Mouse (Mus musculus) retina, adult 2 months (tissue): ENCODE measurements around the gene Cnpy1.

Source experiments
- DNase-seq: peaks from one replicate; pipeline ENCODE4 v3.0.0-alpha.2; 2012; ENCODE audit warnings: low read depth, low spot score

The Cnpy1 gene

DNA sequence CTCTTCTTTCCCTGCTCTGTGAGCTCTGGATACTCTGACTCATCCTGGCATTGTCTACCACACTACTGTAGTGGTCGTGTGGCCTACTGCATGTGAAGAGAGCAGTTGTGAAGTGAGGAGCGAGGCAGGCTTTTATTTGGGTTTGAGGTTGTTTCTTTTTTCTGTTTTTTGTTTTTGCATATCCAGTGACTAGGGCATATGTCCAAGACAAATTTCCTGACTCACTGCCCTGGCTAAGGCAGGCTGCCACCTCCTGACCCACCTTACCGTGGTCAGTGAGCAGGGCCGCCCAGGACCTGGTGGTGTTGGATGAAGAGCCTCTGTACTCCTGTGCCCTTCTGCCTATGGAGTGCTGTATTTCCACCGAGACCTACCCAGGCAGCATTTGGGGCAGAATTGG lies 5.8 kb downstream of the Cnpy1 start:
- DNase-seq: no peak

DNA sequence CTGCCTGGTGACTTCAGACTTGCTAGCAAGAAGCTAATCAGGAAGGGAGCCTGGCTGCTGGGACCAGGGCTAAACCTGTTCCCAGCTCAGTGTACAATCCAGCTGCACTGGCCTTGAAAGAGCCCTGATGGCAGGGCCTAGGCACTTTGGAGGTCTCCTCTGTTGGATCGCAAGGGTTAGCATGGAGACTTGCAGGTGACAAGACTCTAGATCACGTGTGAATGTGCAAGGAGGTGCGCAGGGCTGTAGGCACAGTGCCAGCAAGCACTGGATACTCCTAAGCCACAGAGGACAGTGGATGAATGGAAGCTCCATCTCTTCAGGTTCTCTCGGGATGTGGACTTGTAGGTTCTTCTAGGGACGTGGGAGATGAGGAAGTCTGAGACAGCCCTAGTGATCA lies 6.7 kb downstream of the Cnpy1 start:
- DNase-seq: no peak

DNA sequence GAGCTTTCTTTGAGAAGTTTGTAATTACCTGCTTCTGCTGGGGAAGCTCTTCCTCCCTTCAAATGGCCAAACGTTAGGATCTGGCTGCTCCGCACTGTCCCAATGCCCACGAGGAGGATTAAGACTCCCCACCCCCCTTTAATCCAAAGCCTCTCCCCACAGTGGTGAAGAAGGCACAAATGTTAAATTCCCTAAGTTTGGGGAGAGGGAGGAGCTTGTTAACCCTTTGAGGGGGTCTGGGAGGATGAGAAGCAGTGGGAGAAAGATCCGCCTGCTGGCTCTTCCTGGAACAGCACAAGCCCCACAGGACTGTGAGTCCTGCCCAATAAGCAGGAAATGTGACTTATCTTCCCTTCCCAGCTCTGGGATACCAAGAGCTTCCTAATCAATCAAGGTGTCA lies 7.5 kb downstream of the Cnpy1 start:
- DNase-seq: no peak

DNA sequence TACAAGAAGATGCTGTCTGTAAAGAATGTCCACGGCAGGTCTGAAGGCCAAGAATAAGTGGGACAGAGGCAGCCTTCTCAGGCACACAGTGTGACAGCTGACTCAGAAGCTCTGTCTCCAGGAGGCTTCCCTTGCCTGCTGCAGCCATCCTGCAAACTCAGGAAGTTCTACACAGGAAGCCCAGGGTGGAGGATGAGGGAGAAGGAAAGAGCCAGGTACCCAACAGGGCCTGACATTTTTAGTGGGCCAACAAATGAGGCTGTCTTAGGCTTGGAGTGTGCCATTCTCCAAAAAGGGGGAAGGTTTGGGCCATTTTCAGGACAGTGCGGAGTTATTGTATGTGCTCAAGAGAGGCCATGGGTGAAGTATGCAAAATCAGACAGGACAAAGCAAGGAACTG lies 7.9 kb downstream of the Cnpy1 start:
- DNase-seq: no peak

DNA sequence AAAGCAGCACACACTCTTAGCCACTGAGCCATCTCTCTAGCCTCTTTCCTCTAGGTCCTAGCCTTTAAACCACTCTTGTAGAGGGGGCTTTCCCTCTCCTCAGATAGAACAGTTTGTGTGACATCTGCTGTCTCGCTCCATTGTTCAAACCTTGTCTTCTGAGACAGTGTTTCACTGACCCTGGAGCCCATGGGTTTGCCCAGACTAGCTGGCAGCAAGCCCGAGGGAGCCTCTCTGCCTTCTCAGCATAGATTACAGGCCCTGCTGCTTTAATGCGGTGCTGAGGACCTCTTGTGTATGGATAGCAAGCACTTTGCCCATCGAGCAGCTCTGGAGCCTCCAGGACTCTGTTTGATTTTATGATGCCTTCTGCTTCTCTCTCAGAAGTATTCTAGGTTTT lies 8.6 kb downstream of the Cnpy1 start:
- DNase-seq: no peak

DNA sequence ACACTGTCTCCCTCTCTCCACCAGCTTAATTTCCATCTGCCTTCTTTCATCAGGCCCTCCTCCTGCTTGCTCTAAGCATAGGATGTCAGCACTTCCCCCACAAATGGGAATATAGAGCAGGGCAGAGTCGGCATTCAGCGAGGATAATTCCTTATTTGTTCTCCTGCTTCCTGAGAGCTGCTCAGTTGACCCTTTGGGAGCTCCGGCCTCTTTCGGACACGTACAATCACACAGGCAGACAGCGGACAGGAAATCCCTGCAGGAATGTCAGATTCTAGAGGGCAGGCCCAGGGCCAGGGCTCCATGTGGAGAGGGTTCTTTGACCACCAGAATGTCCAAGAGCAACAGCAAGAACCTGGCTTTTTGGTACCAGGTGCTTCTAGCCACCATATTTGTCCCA lies 9.5 kb downstream of the Cnpy1 start:
- no peak for DNase-seq

DNA sequence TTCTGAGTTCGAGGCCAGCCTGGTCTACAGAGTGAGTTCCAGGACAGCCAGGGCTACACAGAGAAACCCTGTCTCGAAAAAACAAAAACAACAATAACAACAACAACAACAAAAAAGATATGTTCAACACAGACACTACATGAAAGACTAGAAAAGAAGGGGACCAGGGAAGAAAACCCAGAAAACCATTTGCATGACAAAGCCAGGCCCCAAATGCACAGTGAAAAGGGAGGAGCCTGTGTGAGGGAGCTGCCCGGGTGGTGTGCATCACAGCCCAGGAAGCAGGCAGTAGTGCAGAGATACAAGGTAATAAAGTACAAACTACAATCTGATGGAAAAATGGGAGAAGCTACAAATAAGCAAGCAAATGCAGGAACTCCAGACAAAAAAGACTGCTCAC lies 13.5 kb downstream of the Cnpy1 start:
- no peak for DNase-seq

DNA sequence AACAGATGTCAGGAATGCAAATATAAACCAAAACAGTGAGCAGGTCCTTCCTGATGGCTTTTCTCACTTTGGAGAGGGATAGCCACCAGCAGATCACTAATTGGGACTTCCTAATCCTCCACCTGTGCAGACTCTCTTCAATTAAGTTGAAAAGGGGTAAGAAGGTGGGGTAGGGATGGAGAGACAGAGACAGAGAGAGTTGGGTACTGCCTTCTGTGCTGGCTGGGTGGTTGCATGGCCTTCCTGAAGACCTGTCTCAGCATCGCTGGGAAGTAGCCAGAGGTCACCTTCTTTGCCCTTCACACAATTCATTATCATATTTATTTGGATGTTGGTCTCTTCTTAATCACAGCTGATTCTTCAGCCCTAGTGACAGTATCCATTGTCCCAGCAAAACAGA lies 26.0 kb downstream of the Cnpy1 start:
- no peak for DNase-seq

DNA sequence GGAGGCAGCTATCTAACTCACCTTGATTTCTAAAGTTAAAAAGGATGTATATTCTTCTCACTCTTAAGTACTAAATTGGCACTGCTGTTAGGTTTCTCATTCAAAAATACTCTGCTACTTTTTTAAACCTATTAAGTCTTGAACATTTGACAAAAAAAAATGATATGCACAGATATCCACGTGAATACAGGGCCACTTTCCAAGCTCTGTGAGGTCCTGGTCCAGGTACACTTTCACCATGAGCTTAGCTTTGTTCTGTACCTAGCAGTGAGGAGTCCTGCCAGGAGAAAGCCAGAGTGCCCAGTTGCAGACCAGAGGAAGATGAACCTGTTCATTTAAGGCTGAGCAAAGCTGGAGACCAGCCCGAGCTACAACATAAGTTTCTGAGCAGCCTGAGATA lies 32.2 kb downstream of the Cnpy1 start:
- no peak for DNase-seq

DNA sequence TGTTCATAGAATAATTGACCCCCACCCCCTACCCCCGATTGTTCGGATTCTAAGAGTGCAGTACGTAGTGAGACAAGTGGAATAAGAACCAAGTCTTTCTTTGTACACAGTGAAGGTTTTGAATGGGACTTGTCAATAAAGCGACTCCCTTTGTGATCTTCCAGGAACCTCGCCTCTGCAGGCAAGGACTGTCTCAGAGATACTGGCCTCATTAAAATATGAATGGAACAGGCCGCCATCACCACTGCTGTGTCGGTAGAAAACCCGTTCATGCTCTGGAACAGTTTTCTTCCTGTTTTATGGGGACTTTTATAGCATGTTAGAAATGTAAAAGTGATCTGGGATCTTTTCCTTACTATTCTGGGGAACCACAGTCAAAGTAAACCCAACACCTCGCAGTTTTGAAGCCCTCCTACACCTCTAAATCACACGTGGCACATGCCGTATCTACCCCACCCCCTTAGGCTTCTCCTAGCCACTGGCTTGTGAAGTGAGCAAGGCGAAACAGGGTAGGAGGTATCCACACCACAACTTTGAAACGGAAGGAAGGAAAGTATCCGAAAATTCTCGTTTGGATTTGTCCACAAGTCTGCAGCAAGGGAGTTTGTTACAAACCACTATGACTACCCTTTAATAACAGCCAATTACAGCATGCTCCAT lies 33.8 kb downstream of the Cnpy1 start:
- DNase-seq: no peak

DNA sequence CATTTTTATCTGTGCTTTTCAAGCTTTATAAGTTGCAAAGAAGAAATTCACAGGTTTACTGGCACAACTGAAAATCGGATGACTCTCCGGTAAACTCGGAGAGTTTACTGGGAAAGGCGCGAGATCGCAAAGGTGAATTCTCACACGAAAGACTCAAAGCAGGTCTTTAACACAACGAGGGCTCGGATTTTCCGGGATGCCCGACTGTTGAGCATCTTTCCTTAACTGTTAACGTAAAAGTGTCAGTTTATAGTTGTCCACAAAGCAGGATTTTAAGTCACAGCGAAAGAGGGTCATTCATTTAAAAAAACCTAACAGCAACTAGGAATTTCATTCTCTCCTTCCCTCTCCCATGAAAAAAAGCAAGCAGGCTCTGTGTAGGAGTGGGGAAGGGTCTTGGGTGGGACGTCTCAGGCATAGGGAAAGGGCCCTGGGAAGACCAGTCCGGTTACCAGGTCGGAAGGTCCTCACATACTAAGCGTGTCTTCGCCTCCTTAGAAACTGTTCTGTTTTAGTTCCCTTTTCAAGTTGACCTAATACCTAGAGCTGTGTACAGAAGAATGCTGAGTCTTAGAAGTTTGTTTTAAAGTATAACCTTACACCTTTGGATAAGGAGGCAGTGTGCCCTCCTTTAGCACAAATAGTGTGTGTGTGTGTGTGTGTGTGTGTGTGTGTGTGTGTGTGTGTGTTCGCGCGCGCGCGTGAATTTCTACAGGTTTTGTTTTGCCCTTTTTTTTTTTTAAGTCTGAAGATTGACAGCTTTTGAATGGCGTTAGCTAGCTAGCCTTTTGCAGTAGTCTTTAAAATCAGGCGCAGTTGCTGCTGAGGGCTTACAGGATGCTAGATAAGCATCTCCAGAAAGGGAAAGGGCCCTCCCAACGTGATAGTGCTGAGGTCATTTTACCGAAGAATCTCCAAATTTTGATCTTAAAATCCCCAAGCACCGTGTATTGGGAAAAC lies 34.7 kb downstream of the Cnpy1 start:
- DNase-seq: no peak

DNA sequence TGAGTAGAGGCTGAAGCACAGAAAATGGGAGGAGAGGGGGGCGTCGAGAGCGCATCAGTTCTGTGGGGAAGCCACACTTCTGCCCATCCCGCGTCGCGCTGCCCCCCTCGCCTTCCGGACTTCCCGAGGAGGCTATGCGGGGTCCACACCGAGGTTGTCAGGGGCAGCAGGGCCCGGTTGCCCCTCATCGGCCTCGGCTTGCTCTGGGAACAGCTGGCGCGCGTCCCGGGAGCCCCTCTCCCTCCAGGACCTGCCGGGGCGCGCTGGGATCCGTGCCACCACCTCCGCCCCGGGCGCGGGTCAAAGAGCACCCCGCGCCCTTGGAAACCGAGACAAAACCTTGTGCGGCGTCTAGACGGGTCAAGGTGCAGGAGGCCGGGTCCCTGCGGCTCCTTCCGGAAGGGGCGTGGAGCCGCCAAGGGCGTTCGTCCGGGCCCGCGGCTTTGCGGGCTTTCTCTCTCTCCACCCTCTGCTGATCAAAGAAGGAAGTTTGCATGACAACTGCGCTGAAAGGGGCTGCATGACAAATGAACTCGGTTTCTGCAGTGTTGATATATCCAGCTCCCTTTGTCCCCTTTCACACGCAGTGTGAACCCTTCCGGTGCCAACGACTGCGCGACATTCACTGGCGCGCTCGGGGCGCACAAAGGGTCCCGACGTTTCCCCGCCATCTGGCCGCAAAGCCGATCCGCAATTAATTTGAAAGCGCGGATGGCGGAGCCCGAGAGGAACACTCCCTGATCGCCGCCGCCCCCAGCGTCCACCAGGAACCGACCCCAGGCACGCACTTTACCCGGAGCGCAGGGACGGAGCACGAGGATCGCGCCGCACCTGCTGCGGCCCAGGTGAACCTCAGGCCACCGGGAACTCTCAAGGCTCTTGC lies 35.8 kb downstream of the Cnpy1 start:
- DNase-seq: no peak

DNA sequence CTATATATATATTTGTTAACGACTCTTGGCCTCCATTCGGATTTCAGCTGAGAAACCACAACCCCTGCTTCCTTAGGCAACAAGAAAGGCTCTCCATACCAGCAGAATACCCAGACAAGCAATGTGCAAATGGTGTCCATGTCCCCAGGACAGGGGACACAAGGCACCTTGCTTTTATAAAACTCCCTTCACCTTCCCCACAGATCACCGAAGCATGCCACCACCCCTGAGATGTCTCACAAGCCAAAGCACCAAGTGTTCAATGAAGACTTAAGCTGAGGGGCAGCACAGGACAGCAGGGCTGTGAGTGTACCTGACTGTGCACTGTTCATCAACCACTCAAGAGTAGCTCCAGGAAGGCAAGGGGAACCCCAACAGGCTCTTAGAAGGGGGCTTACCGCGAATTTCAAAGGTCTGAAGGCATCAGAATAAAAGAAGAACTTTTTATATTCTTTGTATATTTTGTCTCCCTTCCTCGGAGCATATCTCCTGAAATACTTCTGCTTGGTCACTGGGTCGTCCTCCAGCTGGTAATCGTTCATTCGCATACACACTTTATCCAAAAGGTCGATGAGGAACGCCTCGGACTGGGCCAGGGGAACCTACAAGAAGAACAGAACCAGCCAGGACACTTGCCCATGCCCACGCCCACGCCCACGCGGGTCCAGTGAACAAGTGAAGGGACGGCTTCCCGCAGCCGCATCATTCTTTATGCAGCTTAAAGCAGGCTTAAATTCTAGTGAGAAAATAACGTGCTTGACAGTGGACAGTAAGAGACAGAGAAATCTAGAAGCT lies 36.7 kb downstream of the Cnpy1 start:
- no peak for DNase-seq

DNA sequence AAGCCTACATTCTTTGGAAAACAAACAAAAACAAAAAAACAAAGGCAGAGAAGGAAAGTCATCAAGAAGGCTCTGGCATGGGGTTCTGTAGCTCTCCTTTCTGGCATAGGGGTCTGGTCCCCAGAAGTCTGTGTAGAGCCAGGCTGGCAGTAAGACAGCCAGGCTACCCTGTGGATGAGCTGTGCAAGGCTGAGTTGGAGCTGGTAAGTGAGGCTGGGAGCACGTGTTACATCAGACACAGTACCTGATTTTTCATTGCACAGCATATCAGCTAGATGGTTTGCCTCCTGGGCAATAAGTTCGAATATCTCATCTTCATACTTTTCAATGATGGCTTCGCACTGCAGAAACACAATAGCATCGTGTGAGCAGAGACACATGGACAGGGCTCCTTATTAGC lies 38.6 kb downstream of the Cnpy1 start:
- no peak for DNase-seq

DNA sequence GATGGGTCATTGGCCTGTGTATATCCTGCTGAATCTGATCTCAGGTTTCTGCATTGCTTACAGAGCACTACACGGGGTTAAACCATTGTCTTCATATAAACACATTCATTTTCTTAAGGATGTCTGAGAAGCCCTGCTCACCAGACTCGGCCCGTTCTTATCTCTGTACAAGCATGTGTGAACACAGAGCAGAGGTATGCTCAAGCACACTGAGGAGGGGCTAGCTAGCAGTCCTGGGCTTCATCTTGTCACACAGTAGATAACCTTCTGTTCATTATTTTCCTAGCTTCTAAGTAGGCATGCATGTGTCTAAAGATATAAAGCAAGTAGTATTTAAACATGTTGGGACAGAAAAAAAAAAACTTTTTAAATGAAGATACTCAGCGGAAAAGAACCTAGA lies 39.2 kb downstream of the Cnpy1 start:
- no peak for DNase-seq

DNA sequence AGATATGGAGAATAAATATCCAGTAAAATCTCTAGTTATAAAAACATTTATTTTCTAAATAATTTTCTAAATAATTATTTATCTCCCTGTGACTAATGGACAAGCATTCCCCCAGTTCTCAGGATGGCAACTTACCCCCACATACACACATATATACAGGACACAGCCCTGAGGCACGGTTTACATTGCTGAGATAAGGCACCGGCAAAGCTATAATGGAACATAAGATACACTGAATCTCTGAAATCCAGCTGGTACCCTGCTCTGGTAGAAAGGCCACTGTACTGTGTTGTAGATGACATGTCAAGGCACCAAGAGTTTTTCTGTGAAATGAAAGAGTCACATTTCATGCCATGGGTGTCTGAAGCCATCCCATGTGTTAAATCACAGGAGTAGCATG lies 40.9 kb downstream of the Cnpy1 start:
- DNase-seq: no peak

DNA sequence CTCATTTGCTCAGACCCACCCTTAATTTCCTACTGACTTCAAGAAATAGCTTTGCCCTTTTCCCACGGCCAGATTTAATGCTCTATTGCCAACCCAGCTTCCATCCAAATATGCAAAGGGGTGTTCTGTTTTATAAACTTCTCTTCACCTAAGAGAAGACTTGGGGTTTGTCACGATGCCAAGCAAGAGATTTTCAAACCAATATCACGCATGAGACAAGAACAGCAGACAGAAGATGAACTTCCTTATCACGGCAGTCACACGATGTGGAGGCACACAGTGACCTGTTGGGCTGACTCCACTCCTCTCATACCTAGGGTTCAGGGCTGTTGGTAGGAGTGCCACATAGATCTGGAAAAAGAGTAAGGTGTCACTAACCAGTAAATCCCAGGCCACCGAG lies 42.5 kb downstream of the Cnpy1 start:
- DNase-seq: no peak

DNA sequence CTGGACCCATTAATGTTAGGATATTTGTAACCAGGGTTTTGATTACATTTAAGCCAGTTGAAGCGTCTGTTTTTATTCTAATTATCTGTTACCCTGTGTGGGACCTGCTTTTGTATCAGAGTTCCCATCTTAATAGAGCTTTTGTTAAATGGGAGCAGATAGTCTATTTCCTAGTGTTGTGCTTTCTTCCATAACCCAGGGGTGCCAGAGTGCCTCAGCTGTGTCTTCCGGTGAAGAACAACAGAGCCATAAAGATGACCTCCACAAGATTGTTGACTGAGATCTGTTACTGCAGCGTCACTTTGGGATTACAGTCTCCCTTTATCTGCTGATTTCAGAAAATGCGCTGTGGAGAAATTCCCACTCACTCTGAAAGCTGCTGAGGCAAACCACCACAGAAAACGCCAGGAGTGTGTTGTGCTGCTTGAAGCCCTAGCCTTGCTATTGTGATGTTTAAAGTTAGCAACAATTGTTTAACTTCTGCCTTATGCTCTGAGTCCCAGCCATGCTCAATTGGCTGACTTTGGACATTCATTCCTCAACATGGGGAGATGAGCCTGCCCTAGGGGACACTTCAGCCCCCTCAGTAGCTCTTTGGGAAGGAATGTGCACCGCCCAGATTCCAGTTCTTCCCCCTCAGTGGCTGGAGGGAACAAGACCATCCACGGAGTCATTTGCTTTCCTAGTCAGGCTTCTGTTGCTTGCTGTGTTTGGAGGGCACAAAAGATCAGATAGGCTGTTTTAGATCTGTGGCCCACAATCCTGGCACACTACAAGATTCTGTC lies 46.3 kb downstream of the Cnpy1 start:
- DNase-seq: no peak

DNA sequence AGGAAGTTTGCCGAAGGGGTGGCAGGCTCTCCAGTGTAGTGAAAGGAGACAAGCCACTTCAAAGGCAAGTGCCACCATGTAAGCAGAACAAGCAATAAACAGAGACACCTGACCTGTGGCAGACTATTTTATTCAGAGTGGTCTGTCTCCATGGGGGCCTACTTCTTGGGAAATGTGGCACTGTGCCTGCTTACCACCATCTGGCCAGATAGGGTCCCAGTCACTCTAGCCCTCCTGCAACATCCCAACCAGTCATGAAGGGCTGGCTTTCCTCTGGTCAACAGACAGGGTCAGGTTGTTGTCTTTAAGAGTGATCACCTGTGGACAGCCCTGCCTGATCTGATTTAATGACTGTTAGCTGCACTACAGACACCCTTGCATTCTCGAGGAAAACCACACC lies 50.1 kb downstream of the Cnpy1 start:
- no peak for DNase-seq

DNA sequence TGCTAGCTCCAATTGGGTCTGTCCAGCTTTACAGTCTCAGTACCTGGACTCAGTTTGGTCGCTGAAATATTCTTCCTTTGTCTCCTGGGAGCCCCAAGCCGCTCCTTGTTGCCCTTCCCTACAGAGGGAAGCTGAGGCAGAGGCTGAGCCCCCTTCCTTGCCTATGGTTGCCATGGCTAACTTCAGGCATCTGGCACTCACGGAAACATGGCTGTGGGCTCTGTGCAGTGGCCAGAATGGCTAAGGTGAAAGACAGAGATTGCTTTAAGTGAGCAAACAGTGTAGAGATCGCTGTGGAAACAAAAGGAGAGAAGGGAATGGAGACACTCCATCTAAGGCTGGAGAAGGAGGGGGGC lies 53.5 kb downstream of the Cnpy1 start:
- DNase-seq: no peak
